Mouse (Mus musculus): ENCODE data around the gene 5730480H06Rik. TPM values are rescaled to one million over a fixed set of nuclear protein-coding genes. Genes with fewer than 3 reads are reported as not detected.

The 5730480H06Rik gene
- total RNA-seq, 1 experiment from 2014 or later = 13.5 TPM

DNA sequence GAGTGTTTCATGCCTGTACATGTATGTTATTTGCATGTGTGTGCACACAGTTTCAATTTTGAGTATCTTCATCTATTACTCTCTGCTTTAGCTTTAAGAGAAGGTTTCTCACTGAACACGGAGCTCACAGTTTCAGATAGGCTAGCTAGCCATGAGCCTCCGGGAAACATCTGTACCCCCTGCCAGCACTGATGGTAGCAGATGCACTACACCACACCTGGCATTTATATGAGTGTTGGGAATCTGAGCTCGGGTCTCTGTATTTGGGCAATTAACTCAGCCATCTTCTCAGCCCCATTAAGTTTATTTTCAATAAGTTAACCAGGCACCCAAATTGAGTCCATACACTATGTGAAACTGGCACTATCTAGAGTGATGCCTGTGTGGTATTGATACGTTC lies 83.7 kb downstream of the 5730480H06Rik start:
- no peak for ATAC-seq (ENCODE audit: extremely low read depth, insufficient number of reproducible peaks, low FRiP score, poor library complexity, severe bottlenecking)

GRCm38 (mm10) chr5:48412261-48412660 lies 84.5 kb downstream of the 5730480H06Rik start:
- no peak for ATAC-seq (ENCODE audit: extremely low read depth, insufficient number of reproducible peaks, low FRiP score, poor library complexity, severe bottlenecking)

DNA sequence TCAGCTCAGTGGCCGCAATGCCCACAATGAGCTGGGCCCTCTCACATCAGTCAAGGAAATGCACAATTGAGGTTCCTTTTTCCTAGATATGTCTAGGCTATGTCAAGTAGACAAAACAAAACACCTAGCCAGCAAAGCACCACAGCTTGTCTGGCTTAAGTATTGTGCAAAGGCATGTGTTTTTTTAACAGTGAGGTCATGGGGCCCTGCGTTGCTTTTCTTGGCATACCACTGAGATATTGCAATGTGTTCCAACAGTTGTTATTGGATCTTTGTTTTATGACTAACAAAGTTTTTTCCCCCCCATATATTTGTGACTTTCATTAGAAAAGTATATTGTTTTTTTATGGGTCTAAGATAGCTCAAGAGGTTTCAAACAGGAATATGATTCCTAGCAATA lies 92.0 kb downstream of the 5730480H06Rik start:
- ATAC-seq (ENCODE audit: extremely low read depth, insufficient number of reproducible peaks, low FRiP score, poor library complexity, severe bottlenecking) = no peak

GRCm38 (mm10) chr5:48421957-48422356 lies 94.2 kb downstream of the 5730480H06Rik start:
- no peak for ATAC-seq (ENCODE audit: extremely low read depth, insufficient number of reproducible peaks, low FRiP score, poor library complexity, severe bottlenecking)

- ATAC-seq (ENCODE audit: extremely low read depth, insufficient number of reproducible peaks, low FRiP score, poor library complexity, severe bottlenecking) = no peak
Measured at GRCm38 (mm10) chr5:48430459-48430858, 102.7 kb downstream of the 5730480H06Rik start.

- no peak for ATAC-seq (ENCODE audit: extremely low read depth, insufficient number of reproducible peaks, low FRiP score, poor library complexity, severe bottlenecking)
Measured at GRCm38 (mm10) chr5:48448888-48449287, 121.1 kb downstream of the 5730480H06Rik start.

- ATAC-seq (ENCODE audit: extremely low read depth, insufficient number of reproducible peaks, low FRiP score, poor library complexity, severe bottlenecking) = no peak
Measured at GRCm38 (mm10) chr5:48460221-48460620, 132.5 kb downstream of the 5730480H06Rik start.
